Comparison of ENCODE assay signal across 8 mouse cellular contexts in the genomic region with DNA sequence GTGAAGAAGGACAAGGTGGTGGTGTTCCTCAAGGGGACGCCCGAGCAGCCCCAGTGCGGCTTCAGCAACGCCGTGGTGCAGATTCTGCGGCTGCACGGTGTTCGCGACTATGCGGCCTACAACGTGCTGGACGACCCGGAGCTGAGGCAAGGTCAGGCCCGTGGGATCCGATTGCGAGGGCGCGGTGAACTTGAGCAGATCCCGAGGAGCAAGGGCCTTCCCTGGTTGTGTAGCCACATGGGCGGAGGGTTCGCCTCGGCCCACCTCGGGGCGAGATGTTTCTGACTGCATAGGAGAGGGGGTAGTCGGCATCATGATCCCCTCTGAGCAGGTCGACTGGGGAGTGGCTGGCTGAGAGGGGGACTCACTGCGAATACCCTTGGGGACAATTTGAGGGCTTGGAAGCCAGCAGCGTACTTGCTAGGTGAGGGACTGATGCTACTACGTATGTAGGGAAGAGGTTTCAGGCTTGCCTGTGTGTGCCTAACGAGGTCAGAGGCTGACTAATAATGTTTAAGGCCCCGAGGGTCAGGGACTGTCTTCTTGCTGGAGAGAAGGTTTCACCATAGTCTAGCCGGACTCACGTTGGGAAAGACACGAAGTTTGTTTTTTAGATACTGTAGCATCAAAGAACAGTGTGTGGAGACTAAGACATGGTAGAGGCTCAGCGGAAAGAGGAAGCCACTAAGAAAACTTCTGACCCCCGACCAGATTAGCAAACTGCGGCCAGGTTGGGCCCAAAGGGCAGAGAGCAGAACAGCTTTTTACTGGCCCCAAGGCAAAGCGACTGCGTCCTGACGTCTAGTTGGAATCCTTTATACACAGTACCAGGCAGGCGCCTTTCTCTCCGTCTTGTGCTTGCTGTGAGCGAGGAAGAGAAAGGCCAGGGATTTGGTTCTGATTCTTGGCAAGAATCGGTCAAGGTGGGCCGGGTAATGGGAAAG. TPM values are rescaled to one million over a fixed set of nuclear protein-coding genes. Genes with fewer than 3 reads are reported as not detected.
DNase-seq lines count a peak whose midpoint lies in the region; ATAC-seq and TF ChIP-seq lines count a peak whose summit lies in the region.

No protein-coding gene starts in this region.

- peak overlapping the region; percentile 82 for H3K9ac ChIP-seq in heart, postnatal 0 days (replicated peaks; ENCODE audit: low read depth, low read length)
- peak overlapping the region; percentile 88 for H3K9ac ChIP-seq in forebrain, embryonic 11.5 days (ENCODE audit: low read length)
- peak overlapping the region; percentile 87 for H3K9ac ChIP-seq in midbrain, postnatal 0 days (replicated peaks; ENCODE audit: low read length, poor library complexity, severe bottlenecking)

- no peak for TF ChIP-seq CTCF in heart, postnatal 0 days (IDR thresholded peaks at IDR 0.05; ENCODE audit: low read depth)
- TF ChIP-seq CTCF in midbrain, postnatal 0 days (IDR thresholded peaks at IDR 0.05): no peak

- no peaks in the 10 kb centered on the region for H3K9me3 ChIP-seq in heart, postnatal 0 days (replicated peaks; ENCODE audit: control insufficient read depth, low read length)
- no peaks in the 10 kb centered on the region for H3K9me3 ChIP-seq in forebrain, embryonic 11.5 days (ENCODE audit: control insufficient read depth, low read length)
- H3K9me3 ChIP-seq in limb, embryonic 10.5 days (replicated peaks): no peaks in the 10 kb centered on the region
- H3K9me3 ChIP-seq in midbrain, postnatal 0 days (ENCODE audit: low read length): no peaks in the 10 kb centered on the region

- H3K27me3 ChIP-seq in heart, postnatal 0 days (ENCODE audit: control insufficient read depth, insufficient read depth, low read length): no peaks in the 10 kb centered on the region
- no peaks in the 10 kb centered on the region for H3K27me3 ChIP-seq in forebrain, embryonic 11.5 days (ENCODE audit: control insufficient read depth, insufficient read depth, low read length)
- no peaks in the 10 kb centered on the region for H3K27me3 ChIP-seq in limb, embryonic 10.5 days (ENCODE audit: low read depth, poor library complexity, severe bottlenecking)
- H3K27me3 ChIP-seq in midbrain, postnatal 0 days (ENCODE audit: insufficient read depth, low read length): no peaks in the 10 kb centered on the region

- ATAC-seq in heart, postnatal 0 days (ENCODE audit: insufficient read depth, low read depth): peak; percentile 15
- ATAC-seq in forebrain, embryonic 11.5 days (replicated peaks; ENCODE audit: low FRiP score): peak; percentile 55
- peak; percentile 48 for ATAC-seq in midbrain, postnatal 0 days (ENCODE audit: low FRiP score)

- 0 out of 2 replicates have a peak, but pooled peaks cover 4% of the 10 kb centered on the region for H3K36me3 ChIP-seq in heart, postnatal 0 days (replicated peaks; ENCODE audit: control insufficient read depth, insufficient read depth, low read length)
- peaks cover 8% of the 10 kb centered on the region; the same call in 1 of the 2 replicates for H3K36me3 ChIP-seq in forebrain, embryonic 11.5 days (ENCODE audit: control insufficient read depth, insufficient read depth, low read length)
- peaks cover 34% of the 10 kb centered on the region for H3K36me3 ChIP-seq in limb, embryonic 10.5 days
- peaks cover 3% of the 10 kb centered on the region; the same call in 1 of the 2 replicates for H3K36me3 ChIP-seq in midbrain, postnatal 0 days (ENCODE audit: insufficient read depth, low read length)

- H3K4me2 ChIP-seq in heart, postnatal 0 days (ENCODE audit: low read depth, low read length): peak overlapping the region; percentile 88
- peak overlapping the region; percentile 82 for H3K4me2 ChIP-seq in forebrain, embryonic 11.5 days (ENCODE audit: low read depth, low read length, severe bottlenecking)
- peak overlapping the region; percentile 91 for H3K4me2 ChIP-seq in midbrain, postnatal 0 days (ENCODE audit: low read depth, low read length, poor library complexity, severe bottlenecking)

- peak overlapping the region; percentile 78 for H3K4me3 ChIP-seq in heart, postnatal 0 days (ENCODE audit: low read depth, low read length)
- peak overlapping the region; percentile 88 for H3K4me3 ChIP-seq in forebrain, embryonic 11.5 days (ENCODE audit: low read depth, low read length)
- peak overlapping the region; percentile 82 for H3K4me3 ChIP-seq in limb, embryonic 10.5 days
- H3K4me3 ChIP-seq in midbrain, postnatal 0 days (ENCODE audit: low read depth, low read length): peak overlapping the region; percentile 90

- 1% methylated on average over 45 of the region's 45 CpGs for WGBS in heart, postnatal 0 days
- WGBS in forebrain, embryonic 11.5 days: 2% methylated on average over 45 of the region's 45 CpGs
- 4% methylated on average over 45 of the region's 45 CpGs for WGBS in limb, embryonic 10.5 days
- 2% methylated on average over 45 of the region's 45 CpGs for WGBS in midbrain, postnatal 0 days

- TF ChIP-seq EP300 in heart, postnatal 0 days (IDR thresholded peaks at IDR 0.05; ENCODE audit: low read depth): no peak

- DNase-seq in heart, postnatal 0 days (ENCODE audit: low spot score): no peak
- DNase-seq in heart, adult 18-20 months: no peak
- DNase-seq in NIH3T3 (ENCODE audit: low read depth): peak; percentile 30
- peak; percentile 77 for DNase-seq in forebrain, embryonic 11.5 days (ENCODE audit: low spot score)
- DNase-seq in limb, embryonic 10.5 days (ENCODE audit: low spot score): no peak
- no peak for DNase-seq in midbrain, postnatal 0 days (ENCODE audit: low spot score)
- DNase-seq in ovary, postnatal 36 days (ENCODE audit: low spot score): no peak
- no peak for DNase-seq in right cerebral cortex, adult 18-20 months

- peak overlapping the region; percentile 90 for H3K27ac ChIP-seq in heart, postnatal 0 days (ENCODE audit: low read depth)
- H3K27ac ChIP-seq in forebrain, embryonic 11.5 days (ENCODE audit: low read depth, low read length): 0 out of 2 replicates have a peak overlapping the region, but pooled peaks have one; percentile 37
- peak overlapping the region; percentile 88 for H3K27ac ChIP-seq in limb, embryonic 10.5 days
- peak overlapping the region; percentile 80 for H3K27ac ChIP-seq in midbrain, postnatal 0 days (ENCODE audit: low read depth, low read length)

- H3K4me1 ChIP-seq in heart, postnatal 0 days (ENCODE audit: control insufficient read depth, insufficient read depth): peaks cover 35% of the 10 kb centered on the region
- H3K4me1 ChIP-seq in forebrain, embryonic 11.5 days (replicated peaks; ENCODE audit: control insufficient read depth, insufficient read depth, low read length): peaks cover 14% of the 10 kb centered on the region; the same call in 1 of the 2 replicates
- peaks cover 46% of the 10 kb centered on the region for H3K4me1 ChIP-seq in limb, embryonic 10.5 days
- H3K4me1 ChIP-seq in midbrain, postnatal 0 days (ENCODE audit: insufficient read depth, low read length): peaks cover 14% of the 10 kb centered on the region; the same call in 1 of the 2 replicates

RNA-seq across cellular contexts. Expression of gene Glrx5, which starts 0.6 kb away (rescaled TPM):
- total RNA-seq in heart, postnatal 0 days (2014; rRNA removed; ENCODE audit: low replicate concordance): 44.7 and 87.7 TPM in 2 replicates
- polyA plus RNA-seq in heart, postnatal 0 days (2015; fragmentation: Nextera tagmentation; extraction: Ambion mirVana): 210 and 217 TPM in 2 replicates
- 100 to 1,000 TPM in 1 of 2 experiments, 10 to 100 TPM in 1; 83.8 to 111 TPM for total RNA-seq in heart, adult 18-20 months (2021)
- polyA plus RNA-seq in forebrain, embryonic 11.5 days (2014; fragmentation: Nextera tagmentation; extraction: Ambion mirVana): 188 and 196 TPM in 2 replicates
- 215 and 255 TPM in 2 replicates for polyA plus RNA-seq in limb, embryonic 10.5 days (2016; fragmentation: Nextera tagmentation; extraction: Ambion mirVana)
- total RNA-seq in midbrain, postnatal 0 days (2014; rRNA removed): 35.8 and 50.9 TPM in 2 replicates
- polyA plus RNA-seq in midbrain, postnatal 0 days (2015; fragmentation: Nextera tagmentation; extraction: Ambion mirVana): 175 and 185 TPM in 2 replicates

RNA-seq across cellular contexts. Expression of gene Syne3, which starts 23.5 kb away (rescaled TPM):
- 5.0 TPM in 2 replicates for total RNA-seq in heart, postnatal 0 days (2014; rRNA removed; ENCODE audit: low replicate concordance)
- 1.8 TPM in 2 replicates for polyA plus RNA-seq in heart, postnatal 0 days (2015; fragmentation: Nextera tagmentation; extraction: Ambion mirVana)
- 1 to 10 TPM; 7.9 to 8.3 TPM for total RNA-seq in heart, adult 18-20 months (2021)
- polyA plus RNA-seq in forebrain, embryonic 11.5 days (2014; fragmentation: Nextera tagmentation; extraction: Ambion mirVana): 0.20 and 0.28 TPM in 2 replicates
- 0.09 and 0.25 TPM in 2 replicates for polyA plus RNA-seq in limb, embryonic 10.5 days (2016; fragmentation: Nextera tagmentation; extraction: Ambion mirVana)
- total RNA-seq in midbrain, postnatal 0 days (2014; rRNA removed): 0.93 and 1.4 TPM in 2 replicates
- polyA plus RNA-seq in midbrain, postnatal 0 days (2015; fragmentation: Nextera tagmentation; extraction: Ambion mirVana): 0.44 and 0.85 TPM in 2 replicates

Comparison
In these comparisons a context has a peak if more than half of its experiments do, and no peak if none do; other contexts are left out.
1. DNase-seq: peak in NIH3T3 (single experiment) and forebrain, embryonic 11.5 days (single experiment); none in heart, postnatal 0 days (single experiment), heart, adult 18-20 months (0 of 2), limb, embryonic 10.5 days (single experiment), midbrain, postnatal 0 days (single experiment), ovary, postnatal 36 days (single experiment) and right cerebral cortex, adult 18-20 months (single experiment).
2. H3K27ac ChIP-seq: peak in every context shown above with its lines; median percentile 90 in heart, postnatal 0 days; 88 in limb, embryonic 10.5 days; 80 in midbrain, postnatal 0 days; 37 in forebrain, embryonic 11.5 days.
3. Peak in every context shown above with its lines, with median percentiles within 50 percentile points of each other: ATAC-seq, H3K4me2 ChIP-seq, H3K4me3 ChIP-seq and H3K9ac ChIP-seq.